Mouse (Mus musculus) E14TG2a.4 (cell line): Measurements from ENCODE around the gene Gm21983.

Source experiments
- H3K27me3 ChIP-seq: 2 replicates; pipeline ENCODE4 v1.6.1; 2014; ENCODE audit warnings: low read length, control low read depth; ENCODE audit not compliant: insufficient read depth
- H3K36me3 ChIP-seq: 2 replicates; pipeline ENCODE4 v1.6.1; 2014; ENCODE audit warnings: low read length, control low read depth; ENCODE audit not compliant: insufficient read depth
- H3K4me1 ChIP-seq: replicated peaks from 2 replicates; pipeline ENCODE4 v1.6.1; 2014; ENCODE audit warnings: low read depth, low read length, control low read depth
- H3K4me3 ChIP-seq: replicated peaks from 2 replicates; pipeline ENCODE4 v1.5.1; 2014; ENCODE audit warnings: mild to moderate bottlenecking, low read length
- H3K9me3 ChIP-seq: 2 replicates; pipeline ENCODE4 v1.6.1; 2014; ENCODE audit warnings: low read length, control low read depth
- CTCF ChIP-seq: conservative IDR thresholded peaks from 2 replicates; pipeline ENCODE4 v1.5.1; 2014; ENCODE audit warnings: low read length
- NANOG ChIP-seq: IDR thresholded peaks from 2 replicates; pipeline ENCODE4 v1.6.1; 2014; ENCODE audit warnings: borderline replicate concordance, low read length, mixed read lengths
- POU5F1 ChIP-seq: IDR thresholded peaks from 2 replicates; pipeline ENCODE4 v1.6.1; 2014; ENCODE audit warnings: low read length, borderline replicate concordance

Gm21983 gene

DNA sequence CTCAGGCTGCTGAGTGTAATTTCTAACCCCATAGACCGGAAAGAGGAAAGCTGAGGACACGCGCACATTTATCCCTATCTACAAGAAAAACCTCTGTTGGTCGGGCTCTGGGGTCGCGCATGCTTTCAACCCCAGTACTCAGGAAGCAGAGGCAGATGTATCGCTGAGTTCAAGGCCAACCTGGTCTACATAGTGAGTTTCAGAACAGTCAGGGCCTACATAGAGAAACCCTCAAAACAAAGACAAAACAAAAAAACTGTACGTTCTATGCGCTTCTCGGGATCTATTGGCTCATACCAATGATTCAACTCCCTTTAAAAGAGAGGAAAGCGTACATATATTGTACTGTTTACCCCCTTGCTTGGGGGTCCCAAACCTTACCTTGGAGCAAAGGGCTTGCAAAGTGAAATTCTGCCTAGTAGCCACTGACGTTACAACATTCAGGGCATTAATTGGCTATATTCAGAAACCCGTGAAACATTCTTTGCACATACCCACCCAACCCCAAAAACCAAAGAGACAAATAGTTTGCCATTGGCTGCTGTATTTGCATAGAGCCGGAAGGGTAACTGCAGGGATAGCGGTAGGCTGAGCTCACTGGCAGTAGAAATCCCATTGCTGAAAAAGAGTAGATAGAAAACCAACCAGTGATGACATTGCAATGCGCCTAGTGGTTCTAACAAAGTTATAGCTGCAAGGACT lies 1.5 kb downstream of the Gm21983 start:
- TF ChIP-seq POU5F1, result no peak
- TF ChIP-seq CTCF, result no peak
- TF ChIP-seq NANOG, result no peak
- H3K36me3 ChIP-seq, result peaks cover 26% of the 10 kb centered on the region
- H3K9me3 ChIP-seq, result no peaks in the 10 kb centered on the region
- H3K4me3 ChIP-seq, result peak overlapping the region; percentile 88
- no peaks in the 10 kb centered on the region for H3K27me3 ChIP-seq
- peaks cover 81% of the 10 kb centered on the region for H3K4me1 ChIP-seq

DNA sequence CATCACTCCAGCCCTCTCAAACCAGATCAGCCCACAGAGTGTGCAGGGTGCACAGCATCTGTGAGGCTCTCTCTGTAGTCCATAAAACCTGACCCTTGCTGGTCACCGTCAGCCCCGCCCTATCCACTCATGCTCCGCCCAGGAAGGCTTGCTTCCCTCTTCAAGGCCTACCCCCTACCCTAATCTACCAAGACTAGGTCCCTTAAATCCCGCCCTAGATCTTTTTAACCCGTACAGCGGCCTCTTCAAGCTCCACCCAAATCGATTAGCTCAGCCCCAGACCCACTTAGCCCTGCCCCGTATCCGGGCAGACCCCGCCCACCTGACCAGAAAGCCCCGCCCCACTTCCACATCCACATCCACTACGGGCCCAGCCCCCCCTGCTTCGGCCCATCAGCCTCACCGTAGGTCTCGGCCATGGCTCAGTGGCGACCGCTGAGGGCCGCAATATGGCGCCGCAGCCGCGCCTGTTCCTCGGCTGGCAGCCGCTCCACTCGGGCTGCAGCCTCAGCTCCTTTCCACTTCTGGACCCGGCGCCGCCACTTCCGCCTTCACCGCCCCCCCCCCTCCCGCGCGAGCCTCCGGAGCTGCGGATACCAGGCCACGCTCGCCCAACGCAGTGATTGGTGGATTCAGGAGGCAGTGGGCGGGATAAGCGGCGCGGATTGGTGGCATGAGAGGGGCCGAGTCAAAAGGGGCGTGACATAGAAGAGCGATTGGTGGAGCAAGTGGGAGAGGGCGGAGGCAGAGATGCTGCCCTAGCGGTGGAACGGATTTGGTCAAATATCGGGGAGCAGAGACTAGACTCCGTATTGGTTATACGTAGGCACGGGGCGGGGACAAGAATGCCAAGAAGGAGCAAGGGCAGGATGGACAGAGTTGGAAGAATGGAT lies 2.3 kb downstream of the Gm21983 start, which contains the start of gene Rab4b:
Rab4b (minus strand) TSS at position 573 of the 893 bp plus-strand sequence.
- TF ChIP-seq CTCF (peak; percentile 24), NANOG (no peak)
- H3K4me1 ChIP-seq, result peaks cover 83% of the 10 kb centered on the region
- H3K9me3 ChIP-seq, result no peaks in the 10 kb centered on the region
- peaks cover 28% of the 10 kb centered on the region for H3K36me3 ChIP-seq
- no peaks in the 10 kb centered on the region for H3K27me3 ChIP-seq
- H3K4me3 ChIP-seq, result peak within 1 kb of the TSS; percentile 88

DNA sequence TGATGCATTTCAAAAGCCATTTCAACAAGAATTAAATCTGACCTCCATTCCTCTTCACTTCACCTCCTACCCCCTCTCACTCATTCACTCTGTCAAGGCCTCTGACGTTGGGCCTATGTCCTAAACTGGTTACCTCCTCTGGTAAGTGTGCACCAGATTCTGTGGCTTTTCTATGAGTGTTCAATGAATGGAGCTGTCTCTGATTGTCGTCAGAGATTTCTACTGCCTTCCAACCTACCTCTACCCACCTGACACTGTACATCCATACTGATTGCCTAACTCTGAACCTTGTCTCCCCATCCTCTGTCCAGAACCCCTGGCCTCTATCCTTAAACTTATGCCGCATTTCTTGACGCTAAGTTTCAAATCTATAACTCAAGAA lies 3.0 kb downstream of the Gm21983 start:
- TF ChIP-seq CTCF (no peak), POU5F1 (no peak), NANOG (no peak)
- Histone ChIP-seq H3K9me3 (no peaks in the 10 kb centered on the region), H3K36me3 (peaks cover 28% of the 10 kb centered on the region), H3K4me3 (peak overlapping the region; percentile 88), H3K27me3 (no peaks in the 10 kb centered on the region), H3K4me1 (peaks cover 83% of the 10 kb centered on the region)

DNA sequence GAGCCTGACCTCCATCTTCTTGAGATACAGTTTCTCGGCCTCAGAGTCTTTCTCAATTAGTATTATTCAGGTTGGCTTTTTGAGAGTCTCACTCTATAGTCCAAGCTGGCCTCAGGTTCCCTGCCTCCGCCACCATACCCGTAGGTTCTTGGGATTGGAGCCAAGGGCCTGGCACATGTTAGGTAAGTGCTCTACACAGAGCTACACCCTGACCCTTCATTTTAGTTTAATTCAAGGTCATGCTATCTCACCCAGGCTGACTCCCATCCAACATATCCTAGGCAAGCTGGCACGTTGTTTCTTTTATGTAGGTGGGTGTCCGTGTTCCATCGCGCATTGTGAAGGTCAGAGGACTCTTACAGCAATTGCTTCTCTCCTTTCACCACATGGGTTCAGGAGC lies 6.0 kb downstream of the Gm21983 start:
- Histone ChIP-seq H3K27me3 (no peaks in the 10 kb centered on the region), H3K4me3 (peak overlapping the region; percentile 52), H3K9me3 (no peaks in the 10 kb centered on the region), H3K4me1 (peaks cover 65% of the 10 kb centered on the region), H3K36me3 (peaks cover 52% of the 10 kb centered on the region)
- no peak; the same call in 1 of the 2 replicates for TF ChIP-seq CTCF
- no peak for TF ChIP-seq POU5F1
- TF ChIP-seq NANOG, result no peak

DNA sequence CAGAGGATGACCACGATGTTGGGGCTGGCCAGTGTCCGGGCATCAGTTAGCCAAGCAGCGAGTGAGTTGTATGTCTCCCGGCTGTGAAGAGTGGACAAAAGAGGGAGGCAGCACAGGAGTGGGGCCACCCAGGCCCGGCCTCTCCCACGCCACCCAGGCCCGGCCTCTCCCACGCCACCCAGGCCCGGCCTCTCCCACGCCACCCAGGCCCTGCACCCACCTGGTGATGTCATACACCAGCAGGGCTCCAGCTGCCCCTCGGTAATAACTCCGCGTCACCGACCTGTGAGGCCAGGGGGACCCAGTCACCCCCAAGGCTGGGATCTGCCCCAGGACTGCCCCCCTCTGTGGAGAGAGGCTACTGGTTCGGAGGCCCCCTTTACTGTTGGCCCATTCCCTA lies 6.4 kb downstream of the Gm21983 start:
- H3K4me3 ChIP-seq, result peak overlapping the region; percentile 52
- H3K9me3 ChIP-seq, result no peaks in the 10 kb centered on the region
- H3K27me3 ChIP-seq, result no peaks in the 10 kb centered on the region
- peaks cover 61% of the 10 kb centered on the region for H3K4me1 ChIP-seq
- H3K36me3 ChIP-seq, result peaks cover 56% of the 10 kb centered on the region
- TF ChIP-seq CTCF, result no peak
- no peak for TF ChIP-seq POU5F1
- TF ChIP-seq NANOG, result no peak

DNA sequence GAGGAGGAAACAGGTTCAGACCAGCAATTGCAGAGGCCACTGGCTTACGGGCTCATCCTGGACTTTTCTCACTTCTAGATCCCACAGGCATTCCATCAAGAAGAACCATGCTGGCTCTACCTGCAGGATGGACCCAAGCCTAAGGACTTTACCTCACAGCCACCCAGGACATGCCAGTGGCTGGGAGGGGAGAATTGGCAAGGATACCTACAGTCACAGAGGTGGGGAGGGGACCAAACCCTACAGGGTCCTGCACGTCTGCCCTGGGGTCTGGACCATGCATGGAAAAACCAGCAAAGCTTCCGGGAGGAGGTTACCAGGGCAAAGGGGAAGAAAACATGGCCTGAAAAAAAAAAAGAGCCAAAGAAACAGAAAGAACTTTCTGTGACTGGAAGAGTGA lies 9.9 kb downstream of the Gm21983 start:
- Histone ChIP-seq H3K36me3 (peaks cover 74% of the 10 kb centered on the region), H3K9me3 (no peaks in the 10 kb centered on the region), H3K27me3 (no peaks in the 10 kb centered on the region), H3K4me1 (peaks cover 60% of the 10 kb centered on the region), H3K4me3 (no peak overlapping the region)
- no peak for TF ChIP-seq POU5F1

DNA sequence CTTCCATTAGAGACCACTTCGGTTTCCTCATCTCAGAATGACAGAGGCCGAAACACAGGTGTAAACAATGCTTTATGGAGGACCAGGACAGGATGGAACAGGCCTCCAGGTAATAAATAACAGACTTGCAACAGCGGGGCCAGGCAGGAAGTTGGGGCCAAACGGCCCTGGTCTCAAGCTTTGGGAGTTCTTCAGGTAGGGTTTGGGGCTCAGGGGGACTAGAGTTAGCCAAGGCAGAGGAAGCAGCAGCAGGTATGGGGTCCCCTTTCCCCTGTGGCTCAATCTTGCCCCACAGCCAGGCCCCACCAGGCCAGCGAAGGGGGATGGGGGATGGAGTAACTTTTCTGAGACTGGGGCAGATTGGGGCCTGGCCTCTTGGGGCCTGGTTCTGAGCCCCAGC lies 12.5 kb downstream of the Gm21983 start:
- no peaks in the 10 kb centered on the region for H3K9me3 ChIP-seq
- H3K27me3 ChIP-seq, result no peaks in the 10 kb centered on the region
- peaks cover 60% of the 10 kb centered on the region for H3K4me1 ChIP-seq
- H3K4me3 ChIP-seq, result no peak overlapping the region
- H3K36me3 ChIP-seq, result peaks cover 71% of the 10 kb centered on the region
- TF ChIP-seq NANOG (no peak), POU5F1 (no peak), CTCF (no peak)

DNA sequence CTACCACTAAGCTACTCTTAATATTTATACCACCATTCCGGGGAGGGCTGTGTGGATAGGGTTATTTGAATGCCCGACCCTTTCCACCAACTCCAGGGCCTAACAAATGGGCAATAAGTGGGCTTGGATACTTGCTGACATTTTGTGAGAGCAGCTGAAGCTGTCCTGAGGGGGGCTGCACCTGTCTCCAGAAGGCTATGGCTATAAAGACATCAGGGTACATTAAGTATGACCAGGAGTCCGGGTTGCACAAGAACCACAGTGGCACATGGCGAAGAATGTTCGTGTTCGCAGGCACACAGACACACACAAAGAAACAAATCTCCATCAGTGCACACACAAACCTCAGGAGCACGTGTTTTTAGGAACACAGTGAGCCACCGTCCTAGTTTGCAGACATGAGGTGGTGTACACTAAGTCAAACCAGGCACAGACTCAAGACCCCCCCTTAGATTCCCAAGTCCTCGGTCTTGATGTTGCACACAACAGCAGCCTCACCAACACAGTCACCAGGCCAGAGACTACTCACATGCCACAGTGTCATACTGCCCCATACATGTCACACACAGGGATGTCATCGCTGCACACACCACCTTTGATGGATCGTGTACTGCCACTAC lies 13.3 kb downstream of the Gm21983 start:
- Histone ChIP-seq H3K4me1 (peaks cover 60% of the 10 kb centered on the region), H3K27me3 (no peaks in the 10 kb centered on the region), H3K36me3 (peaks cover 71% of the 10 kb centered on the region), H3K4me3 (peak overlapping the region; percentile 89), H3K9me3 (no peaks in the 10 kb centered on the region)
- TF ChIP-seq CTCF (no peak), POU5F1 (no peak), NANOG (no peak)
